Mouse (Mus musculus) right cerebral cortex, postnatal 4 days (tissue): ENCODE measurements around the gene Jmjd1c.

Experiments used
- DNase-seq: peaks from one replicate; pipeline ENCODE4 v3.0.0-alpha.2; 2022

Gene Jmjd1c

GRCm38 (mm10) chr10:67253115-67253514, 157.2 kb downstream of the Jmjd1c start:
- no peak for DNase-seq

- peak; percentile 58 for DNase-seq
Observed at GRCm38 (mm10) chr10:67264852-67265251, 168.9 kb downstream of the Jmjd1c start.

- DNase-seq: no peak
Observed at GRCm38 (mm10) chr10:67275916-67276315, 180.0 kb downstream of the Jmjd1c start.

GRCm38 (mm10) chr10:67281852-67282251, 185.9 kb downstream of the Jmjd1c start:
- DNase-seq: no peak

GRCm38 (mm10) chr10:67282531-67282930, 186.6 kb downstream of the Jmjd1c start:
- no peak for DNase-seq

GRCm38 (mm10) chr10:67283516-67283915, 187.6 kb downstream of the Jmjd1c start:
- no peak for DNase-seq

GRCm38 (mm10) chr10:67284311-67284710, 188.4 kb downstream of the Jmjd1c start:
- DNase-seq: peak; percentile 17

GRCm38 (mm10) chr10:67284761-67285175, 188.8 kb downstream of the Jmjd1c start:
- DNase-seq: peak; percentile 24

- DNase-seq: peak; percentile 80
Observed at GRCm38 (mm10) chr10:67285176-67285814, 189.4 kb downstream of the Jmjd1c start, which contains the start of gene Nrbf2. Nrbf2 (minus strand) TSS chr10:67285305.

GRCm38 (mm10) chr10:67287877-67288276, 192.0 kb downstream of the Jmjd1c start:
- peak; percentile 59 for DNase-seq

- DNase-seq: no peak
Observed at GRCm38 (mm10) chr10:67290622-67291021, 194.7 kb downstream of the Jmjd1c start.

GRCm38 (mm10) chr10:67291087-67291486, 195.2 kb downstream of the Jmjd1c start:
- no peak for DNase-seq

- DNase-seq: no peak
Observed at GRCm38 (mm10) chr10:67295331-67295730, 199.4 kb downstream of the Jmjd1c start.

GRCm38 (mm10) chr10:67295938-67296466, 200.1 kb downstream of the Jmjd1c start:
- DNase-seq: no peak

- no peak for DNase-seq
Observed at GRCm38 (mm10) chr10:67296482-67297152, 200.7 kb downstream of the Jmjd1c start.

GRCm38 (mm10) chr10:67297175-67297855, 201.4 kb downstream of the Jmjd1c start:
- no peak for DNase-seq

- no peak for DNase-seq
Observed at GRCm38 (mm10) chr10:67298856-67299255, 202.9 kb downstream of the Jmjd1c start.

GRCm38 (mm10) chr10:67299285-67299684, 203.4 kb downstream of the Jmjd1c start:
- DNase-seq: no peak

- no peak for DNase-seq
Observed at GRCm38 (mm10) chr10:67301046-67301445, 205.1 kb downstream of the Jmjd1c start.

GRCm38 (mm10) chr10:67302340-67302739, 206.4 kb downstream of the Jmjd1c start:
- no peak for DNase-seq
